Mouse (Mus musculus): ENCODE results near the gene Zfand3.

Zfand3 gene

DNA sequence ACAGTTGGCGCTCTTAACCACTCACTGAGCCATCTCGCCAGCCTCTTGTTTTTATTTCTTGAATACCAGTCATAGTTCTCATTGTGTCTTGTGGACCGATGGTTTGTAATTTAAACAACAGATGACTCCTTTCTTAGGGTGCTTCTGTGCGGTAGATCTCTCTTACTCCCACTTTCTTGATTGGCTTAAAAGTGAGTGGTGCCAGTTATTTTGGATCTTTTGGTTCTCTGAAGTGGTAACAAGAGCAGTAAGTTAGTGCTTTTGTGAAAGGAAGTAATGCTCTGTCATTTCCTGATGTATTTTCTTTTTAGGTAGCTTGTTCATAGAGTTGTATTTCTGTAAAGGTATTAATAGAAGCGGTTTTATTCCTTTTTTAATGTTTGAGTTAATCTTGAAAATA is 42.1 kb downstream of the Zfand3 start:
- in situ Hi-C loops (cut with MboI; ENCODE audit: low sequenced_read_pairs) = no loop called here

GRCm38 (mm10) chr17:30051523-30052346 is 47.2 kb downstream of the Zfand3 start:
- in situ Hi-C loops (cut with MboI; ENCODE audit: low sequenced_read_pairs) = no loop called here

DNA sequence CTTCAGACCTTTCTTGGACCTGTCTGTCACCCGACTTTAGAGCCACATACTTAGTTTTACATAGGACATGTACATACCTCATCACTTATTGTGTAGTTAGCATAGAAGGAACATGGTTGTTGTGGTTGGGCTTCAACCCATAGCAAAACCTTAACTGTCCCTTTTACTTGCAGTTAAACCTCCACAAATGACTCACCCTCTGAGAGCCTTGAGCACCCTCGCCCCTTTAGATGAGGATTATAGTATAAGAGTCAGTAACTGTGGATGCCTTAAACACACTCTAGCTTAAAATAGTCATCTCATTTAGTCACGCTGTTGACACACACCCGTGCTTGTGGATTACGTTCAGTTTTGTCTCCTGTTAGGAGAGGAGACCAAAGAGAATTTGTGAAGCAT is 47.8 kb downstream of the Zfand3 start:
- in situ Hi-C loops (cut with MboI; ENCODE audit: low sequenced_read_pairs) = no loop called here

- in situ Hi-C loops (cut with MboI; ENCODE audit: low sequenced_read_pairs) = no loop called here
These were observed 48.9 kb downstream of the Zfand3 start for GRCm38 (mm10) chr17:30053463-30053862.

GRCm38 (mm10) chr17:30053871-30054270 is 49.3 kb downstream of the Zfand3 start:
- in situ Hi-C loops (cut with MboI; ENCODE audit: low sequenced_read_pairs) = no loop called here

DNA sequence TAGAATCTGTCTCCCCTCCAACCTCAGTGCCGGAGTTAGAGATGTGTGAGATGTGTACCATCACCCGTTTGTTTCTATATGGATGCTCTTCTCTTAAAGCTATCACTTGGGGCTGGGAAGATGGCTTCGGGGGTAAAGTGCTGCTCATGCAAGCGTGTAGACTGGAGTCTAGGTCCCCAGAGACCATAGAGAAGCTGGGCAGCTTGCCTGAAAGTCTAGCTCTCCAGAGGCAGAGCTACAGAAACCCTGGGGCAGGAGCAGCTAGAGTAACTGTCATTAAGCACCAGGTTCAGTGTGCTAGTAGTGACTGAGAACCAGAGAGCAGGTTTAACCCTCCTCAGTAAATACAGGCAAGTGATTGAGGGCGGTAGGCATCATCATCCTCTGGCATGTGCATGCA is 51.7 kb downstream of the Zfand3 start:
- in situ Hi-C loops (cut with MboI; ENCODE audit: low sequenced_read_pairs) = no loop called here

DNA sequence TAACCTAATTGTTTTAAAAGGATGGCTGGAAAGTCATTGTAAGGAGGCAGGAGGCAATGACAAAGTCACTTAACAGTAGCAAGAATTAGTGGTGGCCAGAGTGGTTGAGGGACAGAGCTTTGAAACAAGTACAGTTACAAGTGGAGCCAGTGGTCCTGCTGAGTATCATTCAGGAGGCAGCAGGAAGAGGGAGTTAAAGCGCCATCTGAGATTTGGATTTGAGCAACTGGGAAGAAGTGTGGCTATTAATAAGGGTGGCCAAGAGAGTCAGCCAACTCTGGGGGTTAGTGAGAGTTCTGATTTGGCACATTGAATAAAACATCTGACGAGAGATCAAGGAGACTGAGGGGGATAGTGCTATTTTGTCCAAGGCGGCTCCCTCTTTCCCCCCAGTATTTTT is 54.1 kb downstream of the Zfand3 start:
- in situ Hi-C loops (cut with MboI; ENCODE audit: low sequenced_read_pairs) = no loop called here

DNA sequence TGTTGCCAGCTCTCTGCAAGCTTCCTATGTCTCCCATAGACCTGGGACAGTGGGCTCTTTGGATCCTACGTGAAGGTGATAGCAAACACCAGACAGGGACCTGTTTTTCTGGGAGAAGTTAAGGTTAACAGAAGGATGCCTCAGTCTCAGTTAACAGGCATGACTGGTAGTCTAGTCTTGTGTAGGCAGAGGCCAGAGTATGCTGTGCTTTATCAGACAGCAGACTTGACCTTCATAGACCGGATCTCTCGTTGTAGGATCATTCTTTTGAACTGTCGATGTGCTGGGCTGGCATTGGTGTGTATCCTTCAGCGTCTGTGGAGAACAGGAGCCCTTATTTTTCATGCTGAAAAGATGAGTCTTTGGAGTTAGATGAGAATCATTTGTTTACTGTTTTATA is 54.5 kb downstream of the Zfand3 start:
- in situ Hi-C loops (cut with MboI; ENCODE audit: low sequenced_read_pairs) = no loop called here

DNA sequence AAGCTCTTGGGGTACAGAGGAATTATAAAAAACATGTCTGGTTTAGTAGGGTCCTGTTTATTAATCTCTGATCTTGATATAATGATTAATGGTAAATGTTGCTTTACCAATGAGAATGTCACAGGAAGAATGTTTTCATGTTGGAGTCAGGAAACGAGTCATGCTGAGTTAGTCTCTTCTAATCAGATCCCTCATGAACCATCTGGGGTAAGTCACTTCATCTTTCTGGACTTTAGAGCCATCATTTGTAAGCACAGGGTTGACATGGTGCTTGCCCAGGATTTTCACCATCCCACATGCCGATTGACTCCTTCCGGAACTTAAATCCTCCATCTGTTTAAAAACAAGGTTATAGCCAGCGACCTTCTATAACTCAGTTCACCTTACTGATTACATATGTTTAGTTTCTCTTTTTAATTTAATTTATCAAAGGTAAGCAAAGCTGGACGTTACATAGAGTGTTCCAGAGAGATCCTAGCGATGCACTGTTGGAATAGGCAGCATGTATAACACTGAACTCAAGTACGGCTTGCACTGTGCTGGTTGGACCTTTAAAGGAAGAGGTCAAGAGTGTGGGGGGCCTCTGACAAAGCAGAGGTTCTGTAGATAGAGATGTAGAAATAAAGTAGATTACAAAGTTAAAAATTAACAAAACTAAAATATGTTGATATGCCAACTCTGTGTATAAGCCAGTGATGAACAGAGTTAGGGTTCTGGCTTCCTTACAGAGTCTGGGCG is 56.7 kb downstream of the Zfand3 start:
- in situ Hi-C loops (cut with MboI; ENCODE audit: low sequenced_read_pairs) = no loop called here

DNA sequence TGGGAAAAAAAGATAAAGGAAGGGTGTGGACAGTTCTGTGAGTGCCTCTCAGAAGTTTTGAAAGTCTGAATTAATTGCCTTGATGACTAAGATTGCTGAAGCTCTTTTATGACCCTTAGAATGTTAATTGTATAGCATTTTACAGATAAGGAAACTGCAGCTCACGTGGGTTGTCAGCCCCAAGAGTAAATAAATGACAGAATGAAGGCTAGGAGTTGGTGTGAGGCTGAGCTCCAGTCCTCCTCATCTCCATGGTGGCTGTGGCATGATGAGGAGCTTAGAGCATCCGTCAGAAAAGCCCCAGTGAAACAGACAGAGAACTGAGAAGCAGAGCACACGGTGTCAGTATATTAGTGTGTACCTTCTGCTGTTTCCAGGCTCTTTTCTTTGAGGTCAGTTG is 59.3 kb downstream of the Zfand3 start:
- in situ Hi-C loops (cut with MboI; ENCODE audit: low sequenced_read_pairs) = no loop called here

- in situ Hi-C loops (cut with MboI; ENCODE audit: low sequenced_read_pairs) = no loop called here
These were observed 60.2 kb downstream of the Zfand3 start for GRCm38 (mm10) chr17:30064746-30065145.

DNA sequence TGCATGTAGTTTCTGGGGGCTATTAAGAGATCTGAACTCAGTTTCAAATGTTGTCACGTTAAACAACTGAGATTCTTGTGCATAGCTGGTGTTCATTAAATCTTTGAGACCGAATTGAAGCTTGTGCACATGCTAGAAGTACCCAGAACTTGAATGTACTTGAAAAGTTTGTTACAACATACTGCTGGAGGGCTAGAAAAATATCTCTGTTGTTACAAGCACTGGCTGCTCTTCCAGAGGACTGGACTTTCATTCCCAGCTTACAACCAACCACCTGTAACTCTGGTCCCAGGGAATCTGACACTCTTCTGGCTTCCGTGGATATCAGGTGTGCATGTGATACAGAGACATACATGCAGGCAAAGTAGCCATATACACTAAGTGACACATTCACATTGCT is 65.2 kb downstream of the Zfand3 start:
- in situ Hi-C loops (cut with MboI; ENCODE audit: low sequenced_read_pairs) = no loop called here

GRCm38 (mm10) chr17:30070631-30071030 is 66.1 kb downstream of the Zfand3 start:
- in situ Hi-C loops (cut with MboI; ENCODE audit: low sequenced_read_pairs) = no loop called here

DNA sequence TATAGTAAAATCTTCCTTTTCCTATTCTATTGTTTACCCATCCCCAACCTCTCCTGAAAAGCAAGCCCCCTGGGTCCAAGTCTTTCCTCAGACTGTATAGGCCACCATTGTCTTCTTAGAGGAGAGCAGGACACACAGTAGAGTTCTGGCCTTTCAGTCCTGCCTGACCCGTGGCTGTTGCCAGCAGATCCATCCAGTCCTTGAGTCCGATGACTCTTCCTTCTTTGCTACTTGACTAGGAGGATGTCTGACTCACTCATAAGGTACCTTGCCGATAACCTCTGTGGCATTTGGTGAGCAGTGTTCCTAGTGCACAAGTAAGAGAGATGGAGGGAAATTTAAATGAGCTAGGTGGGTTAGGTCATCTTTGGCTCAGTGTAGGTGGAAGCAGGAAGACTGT is 68.1 kb downstream of the Zfand3 start:
- in situ Hi-C loops (cut with MboI; ENCODE audit: low sequenced_read_pairs) = no loop called here

- in situ Hi-C loops (cut with MboI; ENCODE audit: low sequenced_read_pairs) = no loop called here
These were observed 71.4 kb downstream of the Zfand3 start for GRCm38 (mm10) chr17:30075896-30076295.

- in situ Hi-C loops (cut with MboI; ENCODE audit: low sequenced_read_pairs) = no loop called here
These were observed 79.5 kb downstream of the Zfand3 start for GRCm38 (mm10) chr17:30084007-30084406.

GRCm38 (mm10) chr17:30086695-30087094 is 82.2 kb downstream of the Zfand3 start:
- in situ Hi-C loops (cut with MboI; ENCODE audit: low sequenced_read_pairs) = no loop called here

DNA sequence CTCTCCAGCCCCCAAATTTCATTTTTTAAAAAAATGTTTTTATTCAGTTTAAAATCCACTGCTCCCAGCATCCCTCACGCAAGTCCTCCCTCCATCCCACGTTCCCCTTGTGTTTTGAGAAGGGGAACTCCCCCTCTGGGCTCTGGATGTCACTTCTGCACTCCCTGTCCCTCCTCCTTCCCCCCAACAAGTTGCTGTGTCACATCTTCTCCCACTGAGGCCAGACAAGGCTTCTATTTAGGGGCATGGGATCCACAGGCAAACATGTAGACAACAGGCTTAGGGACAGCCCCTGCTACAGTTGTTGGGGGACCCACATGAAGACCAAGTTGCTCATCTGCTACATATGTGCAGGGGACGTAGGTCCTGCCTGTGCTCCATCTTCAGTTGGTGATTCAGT is 83.9 kb downstream of the Zfand3 start:
- in situ Hi-C loops (cut with MboI; ENCODE audit: low sequenced_read_pairs) = no loop called here

DNA sequence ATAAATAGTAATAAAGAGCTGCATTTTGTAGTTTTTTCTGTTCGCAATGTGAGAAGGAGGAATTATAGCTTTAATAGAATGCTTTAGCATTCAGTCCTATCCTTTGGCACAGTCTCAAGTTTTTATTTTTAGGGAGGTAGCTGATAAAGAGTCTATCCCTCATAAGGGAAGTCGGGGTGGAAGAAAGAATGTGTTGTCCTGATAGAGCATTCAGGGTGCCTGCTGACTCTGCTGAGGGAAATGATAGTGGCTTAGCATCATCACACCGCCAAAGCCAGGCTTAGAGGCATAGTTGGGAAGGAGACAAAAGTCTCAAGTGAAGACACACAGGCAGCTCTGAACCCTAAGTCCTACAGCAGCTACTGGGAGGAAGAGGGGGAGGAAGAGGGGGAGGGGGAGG is 85.9 kb downstream of the Zfand3 start:
- in situ Hi-C loops (cut with MboI; ENCODE audit: low sequenced_read_pairs) = no loop called here

DNA sequence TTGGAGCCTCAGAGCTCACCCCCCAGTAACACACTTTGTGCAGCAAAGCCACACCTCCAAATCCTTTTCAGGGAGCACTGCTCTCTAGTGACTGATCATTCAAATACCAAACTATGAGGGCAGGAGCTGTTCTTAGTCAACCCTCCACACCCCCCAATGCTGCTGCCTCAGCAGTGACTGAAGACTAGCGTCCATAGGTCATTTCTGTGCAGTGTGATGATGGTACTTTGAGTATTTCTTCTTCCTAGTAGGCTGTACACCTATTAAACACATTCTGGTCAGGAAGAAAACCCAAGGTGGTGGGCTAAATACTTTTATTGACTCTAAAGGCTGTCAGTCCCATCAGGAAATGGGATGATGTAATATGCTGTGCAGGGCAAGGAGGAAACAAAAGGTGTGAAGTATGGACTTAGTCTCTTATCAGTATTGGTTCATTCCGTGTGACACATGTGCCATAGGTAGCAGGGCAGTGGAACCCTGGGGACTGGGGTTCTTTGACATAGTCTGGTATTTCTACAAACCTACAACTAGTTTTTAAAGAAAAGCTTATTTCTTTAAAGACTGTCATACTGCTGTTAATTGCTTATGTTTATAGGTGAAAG is 88.7 kb downstream of the Zfand3 start:
- in situ Hi-C loops (cut with MboI; ENCODE audit: low sequenced_read_pairs) = no loop called here

GRCm38 (mm10) chr17:30097156-30097555 is 92.6 kb downstream of the Zfand3 start:
- in situ Hi-C loops (cut with MboI; ENCODE audit: low sequenced_read_pairs) = no loop called here

DNA sequence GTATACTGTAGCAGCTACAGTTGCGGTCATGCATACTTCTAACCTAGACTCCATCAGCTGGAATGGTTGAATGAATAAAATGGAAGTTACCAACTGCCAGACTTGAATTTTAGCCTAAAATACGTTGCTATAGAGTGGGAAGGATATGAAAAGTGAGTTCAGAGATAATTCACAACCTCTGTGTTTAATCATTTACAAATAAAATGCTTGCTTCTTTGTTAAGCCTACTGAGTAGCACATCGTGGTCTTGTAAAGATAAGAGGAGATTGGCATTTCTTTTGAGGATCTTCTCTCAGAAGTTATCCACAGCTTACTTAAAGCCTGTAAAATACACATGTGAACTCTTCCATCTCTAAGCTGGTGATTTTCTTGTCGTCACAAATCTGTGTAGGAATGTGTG is 93.1 kb downstream of the Zfand3 start:
- in situ Hi-C loops (cut with MboI; ENCODE audit: low sequenced_read_pairs) = no loop called here

Measured in CH12F3 (cell line).